Mouse (Mus musculus) embryonic fibroblast, embryonic 13.5 days (primary cell): Measurements from ENCODE around the gene Ccdc171. TPM values are rescaled to one million over a fixed set of nuclear protein-coding genes. Genes with fewer than 3 reads are reported as not detected.

ENCODE experiments used
- H3K27ac ChIP-seq: 2 replicates; pipeline ENCODE4 v1.5.1; 2012; ENCODE audit warnings: low read length, control low read depth, inconsistent platforms; ENCODE audit not compliant: insufficient read depth
- H3K4me1 ChIP-seq: 2 replicates; pipeline ENCODE4 v1.6.1; 2011; ENCODE audit warnings: low read length; ENCODE audit not compliant: control insufficient read depth, insufficient read depth
- H3K4me3 ChIP-seq: 2 replicates; pipeline ENCODE4 v1.5.1; 2011; ENCODE audit warnings: mild to moderate bottlenecking, control low read depth, low read length; ENCODE audit not compliant: insufficient read depth
- CTCF ChIP-seq: IDR thresholded peaks from 2 replicates; pipeline ENCODE4 v1.5.1; 2011; ENCODE audit warnings: mild to moderate bottlenecking, control low read depth, low read length, moderate library complexity, borderline replicate concordance; ENCODE audit not compliant: insufficient read depth
- POLR2A ChIP-seq: IDR thresholded peaks from 2 replicates; pipeline ENCODE4 v1.6.1; 2011; ENCODE audit warnings: low read depth, mild to moderate bottlenecking, control low read depth, low read length, moderate library complexity
- polyA plus RNA-seq: library from polyadenylated mRNA; stranded (reverse); fragments of >200 nt; gene quantifications from 2 replicates; pipeline ENCODE4 v1.2.4, GENCODE M21; 2011; ENCODE audit warnings: low read depth; ENCODE audit not compliant: missing spikeins, insufficient read length

Ccdc171 gene
- polyA plus RNA-seq, 1 experiment: 2.4 TPM

DNA sequence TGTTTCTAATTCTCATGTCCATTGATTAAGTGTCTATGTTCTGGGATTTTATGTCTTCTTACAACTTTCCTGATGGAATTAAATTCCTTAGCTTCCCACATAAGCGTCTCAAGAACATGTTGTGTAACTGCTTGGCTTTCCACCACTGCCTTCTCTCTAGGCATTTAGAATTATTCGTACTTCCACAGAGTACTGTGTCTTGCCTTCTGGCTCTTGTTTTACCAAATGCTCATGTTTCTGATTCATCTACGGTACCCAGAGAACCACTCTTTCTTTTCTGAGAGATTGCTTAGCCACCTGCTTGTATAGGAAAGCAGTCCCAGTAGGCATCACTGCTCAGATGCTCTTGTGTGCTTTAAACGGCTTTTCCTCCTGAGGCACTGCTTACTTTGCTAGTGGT is 151.1 kb downstream of the Ccdc171 start:
- H3K27ac ChIP-seq: no peak overlapping the region
- TF ChIP-seq CTCF (no peak), POLR2A (no peak)
- H3K4me1 ChIP-seq: no peaks in the 10 kb centered on the region
- no peak overlapping the region for H3K4me3 ChIP-seq

GRCm38 (mm10) chr4:83681081-83681480 is 155.7 kb downstream of the Ccdc171 start:
- TF ChIP-seq CTCF: no peak
- TF ChIP-seq POLR2A: no peak
- no peak overlapping the region for H3K27ac ChIP-seq

DNA sequence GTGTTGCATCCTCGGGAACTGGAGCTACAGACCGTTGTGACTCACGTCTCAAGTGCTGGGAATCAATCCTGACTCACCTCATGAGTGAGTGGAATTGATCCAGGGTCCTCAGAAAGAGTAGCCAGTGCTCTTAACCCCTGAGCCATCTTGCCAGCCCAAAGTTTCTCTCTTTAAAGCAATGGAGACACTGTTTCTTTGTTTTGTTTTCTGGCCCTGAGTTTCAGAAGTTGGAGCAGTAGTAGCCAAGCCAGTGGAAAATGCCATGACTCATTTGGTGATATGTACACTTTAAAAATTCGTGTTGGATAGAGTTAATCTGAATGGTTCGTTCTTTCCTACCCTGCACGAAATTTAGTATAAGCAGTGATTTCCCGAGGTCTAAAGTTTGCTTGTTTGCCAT is 157.5 kb downstream of the Ccdc171 start:
- H3K4me3 ChIP-seq: no peak overlapping the region
- no peak overlapping the region for H3K27ac ChIP-seq
- no peak for TF ChIP-seq POLR2A
- no peaks in the 10 kb centered on the region for H3K4me1 ChIP-seq

More at GRCm38 (mm10) chr4:83681081-83681480, 155.7 kb downstream of the Ccdc171 start:
- Histone ChIP-seq H3K4me1 (no peaks in the 10 kb centered on the region), H3K4me3 (no peak overlapping the region)

- H3K4me1 ChIP-seq: no peaks in the 10 kb centered on the region
- TF ChIP-seq CTCF (no peak), POLR2A (no peak)
- no peak overlapping the region for H3K27ac ChIP-seq
- H3K4me3 ChIP-seq: no peak overlapping the region
Observed at GRCm38 (mm10) chr4:83700190-83700589, 174.8 kb downstream of the Ccdc171 start.

DNA sequence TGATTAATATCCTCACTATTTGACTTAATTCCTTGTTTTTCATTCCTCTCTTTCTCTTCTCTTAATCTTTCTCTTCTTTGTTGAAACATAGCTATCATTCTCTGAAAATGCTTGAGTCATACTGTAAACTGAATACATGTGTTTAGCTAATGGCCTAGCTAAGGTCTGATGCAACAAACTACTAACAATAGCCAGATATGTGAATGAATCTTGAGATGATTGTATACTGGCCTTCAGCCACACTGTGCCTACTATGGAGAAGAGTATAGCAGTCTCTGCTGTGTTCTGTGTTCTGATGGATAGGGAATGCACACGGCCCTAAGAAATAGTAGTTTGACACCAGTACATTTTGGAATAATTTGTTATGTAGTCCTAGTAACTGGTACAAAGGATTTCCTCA is 191.7 kb downstream of the Ccdc171 start:
- Histone ChIP-seq H3K4me3 (no peak overlapping the region), H3K4me1 (no peaks in the 10 kb centered on the region), H3K27ac (peak overlapping the region; percentile 26; the same call in 1 of the 2 replicates)
- TF ChIP-seq POLR2A: no peak
- no peak for TF ChIP-seq CTCF

DNA sequence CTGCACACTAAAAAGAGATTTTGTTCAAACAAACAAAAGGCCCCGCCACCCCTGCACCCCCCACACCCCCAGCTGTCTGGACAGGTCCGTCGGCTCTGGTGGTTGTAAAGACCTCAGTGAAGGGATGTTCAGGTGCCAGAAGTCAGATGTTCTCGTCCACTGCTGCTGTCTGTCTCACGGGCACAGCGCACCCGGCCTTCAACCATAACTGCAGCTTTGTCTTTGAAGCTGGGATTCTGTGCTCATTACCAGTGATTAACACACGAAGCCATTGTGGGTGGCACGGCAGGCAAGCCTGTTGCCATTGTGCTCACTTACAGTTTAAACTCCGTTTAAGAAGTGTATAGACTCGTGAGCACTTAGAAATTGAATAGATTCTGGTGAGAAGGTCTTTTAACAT is 194.5 kb downstream of the Ccdc171 start:
- no peak overlapping the region for H3K27ac ChIP-seq
- no peak for TF ChIP-seq POLR2A
- TF ChIP-seq CTCF: no peak
- no peak overlapping the region for H3K4me3 ChIP-seq
- H3K4me1 ChIP-seq: no peaks in the 10 kb centered on the region

- Histone ChIP-seq H3K4me1 (no peaks in the 10 kb centered on the region), H3K27ac (no peak overlapping the region), H3K4me3 (no peak overlapping the region)
- TF ChIP-seq POLR2A: no peak
- no peak for TF ChIP-seq CTCF
Observed at GRCm38 (mm10) chr4:83725136-83725535, 199.8 kb downstream of the Ccdc171 start.

DNA sequence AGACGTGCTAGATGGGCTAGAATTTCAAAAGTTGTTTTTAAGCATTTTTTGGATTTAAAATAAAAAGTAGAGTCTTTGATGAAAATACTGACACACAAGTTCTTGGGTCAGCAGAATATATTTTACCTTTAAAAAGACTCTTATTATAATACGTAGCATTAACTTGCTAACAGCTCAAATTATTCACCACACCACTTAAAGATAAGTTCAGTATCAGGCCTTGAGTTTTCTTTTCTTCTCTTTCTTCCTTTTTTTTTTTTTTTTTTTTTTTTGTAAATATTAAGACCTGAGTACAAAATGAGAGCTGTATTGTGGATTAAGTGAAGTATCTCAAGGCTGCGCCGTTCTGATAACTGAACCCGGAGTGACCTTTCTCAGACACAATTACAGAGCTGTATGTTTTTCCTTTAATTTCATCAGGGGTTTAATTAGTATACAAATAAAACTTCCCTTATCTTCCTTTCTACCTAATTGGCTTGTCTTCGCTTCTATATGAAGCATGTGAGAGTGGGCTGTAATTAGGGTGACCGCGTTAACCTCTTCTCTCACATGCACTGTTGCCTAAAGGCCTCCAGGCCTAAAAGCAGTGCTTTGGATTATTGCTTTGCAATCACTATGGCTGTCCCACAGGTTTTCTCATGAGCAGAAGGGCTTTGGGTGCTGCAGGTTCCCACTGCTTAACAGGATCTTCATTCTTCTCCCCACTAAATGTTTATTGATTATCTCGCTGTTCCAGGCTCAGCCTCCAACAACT is 214.0 kb downstream of the Ccdc171 start:
- TF ChIP-seq CTCF (no peak), POLR2A (no peak)
- H3K4me3 ChIP-seq: no peak overlapping the region
- H3K27ac ChIP-seq: no peak overlapping the region

DNA sequence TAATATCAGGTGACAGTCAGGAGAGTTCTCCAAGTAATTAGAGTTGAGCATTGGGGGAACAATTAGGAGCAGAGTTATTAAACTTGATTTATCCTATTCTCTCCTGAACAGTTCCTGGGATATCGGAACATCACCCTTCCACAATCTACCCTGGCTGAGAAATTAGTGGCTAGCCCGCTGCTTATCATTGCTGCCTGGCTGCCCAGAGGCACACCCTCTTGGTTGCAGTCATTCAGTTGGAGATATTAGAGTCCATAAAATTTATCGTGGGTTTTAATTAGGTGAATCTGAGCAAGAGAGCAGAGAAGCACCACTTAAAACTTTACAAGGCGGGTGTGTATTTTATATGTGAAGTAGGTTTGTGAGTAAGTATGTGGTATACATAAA is 214.5 kb downstream of the Ccdc171 start:
- no peaks in the 10 kb centered on the region for H3K4me1 ChIP-seq

More for the DNA sequence above, 214.0 kb downstream of the Ccdc171 start:
- no peaks in the 10 kb centered on the region for H3K4me1 ChIP-seq

DNA sequence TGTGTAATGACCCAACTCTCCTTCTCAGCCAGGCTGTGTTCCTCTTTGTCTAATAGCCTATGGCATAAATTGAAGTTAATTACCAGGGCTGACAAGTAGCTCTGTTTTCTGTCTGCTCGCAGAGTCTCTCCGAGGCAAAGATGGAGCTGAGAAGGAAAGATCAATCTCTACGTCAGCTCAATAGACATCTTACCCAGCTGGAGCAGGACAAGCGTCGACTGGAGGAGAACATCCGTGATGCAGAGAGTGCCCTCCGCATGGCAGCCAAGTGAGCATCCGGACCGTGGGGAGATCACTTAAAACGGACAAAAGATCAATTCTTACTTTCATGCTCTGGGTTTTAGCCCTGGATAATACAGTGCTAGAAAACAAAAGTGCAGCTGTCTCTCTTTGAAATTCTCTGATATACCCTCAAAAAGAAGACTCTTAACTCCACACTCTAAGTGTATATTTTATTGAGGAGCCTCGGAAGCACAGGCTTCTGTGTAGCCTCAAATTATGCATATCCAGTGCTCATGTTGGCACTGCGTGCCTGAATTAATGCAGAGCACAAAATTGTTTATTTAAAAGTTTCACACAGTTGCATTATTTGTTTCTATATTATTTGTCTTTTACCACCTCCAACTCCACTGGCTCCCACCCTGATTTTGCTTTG is 217.6 kb downstream of the Ccdc171 start:
- H3K4me1 ChIP-seq: no peaks in the 10 kb centered on the region
- TF ChIP-seq CTCF (no peak), POLR2A (no peak)
- no peak overlapping the region for H3K27ac ChIP-seq
- H3K4me3 ChIP-seq: no peak overlapping the region

More for the DNA sequence above, 214.5 kb downstream of the Ccdc171 start:
- Histone ChIP-seq H3K4me3 (no peak overlapping the region), H3K27ac (no peak overlapping the region)
- TF ChIP-seq CTCF (no peak), POLR2A (no peak)

- TF ChIP-seq POLR2A (no peak), CTCF (no peak)
- Histone ChIP-seq H3K4me1 (no peaks in the 10 kb centered on the region), H3K4me3 (no peak overlapping the region), H3K27ac (no peak overlapping the region)
Observed at GRCm38 (mm10) chr4:83775136-83775535, 249.8 kb downstream of the Ccdc171 start.
